Mouse (Mus musculus): ENCODE results near the gene Slc34a1. TPM values are rescaled to one million over a fixed set of nuclear protein-coding genes. Genes with fewer than 3 reads are reported as not detected.

Slc34a1 gene
- polyA plus RNA-seq, 1 experiment from 2014 or later, result 0.22 TPM

GRCm38 (mm10) chr13:55378907-55379580, 18.9 kb upstream of the Slc34a1 start:
- peak overlapping the region; percentile 22; the same call in 1 of the 2 replicates for H3K4me2 ChIP-seq (replicated peaks)
- no peaks in the 10 kb centered on the region for H3K4me1 ChIP-seq

GRCm38 (mm10) chr13:55381790-55382189, 16.2 kb upstream of the Slc34a1 start:
- 70% methylated on average over 3 of the region's 4 CpGs for WGBS
- Histone ChIP-seq H3K4me2 (replicated peaks) (no peak overlapping the region), H3K36me3 (no peaks in the 10 kb centered on the region), H3K4me1 (no peaks in the 10 kb centered on the region), H3K27me3 (replicated peaks) (peaks cover 49% of the 10 kb centered on the region), H3K9me3 (no peaks in the 10 kb centered on the region), H3K4me3 (no peak overlapping the region), H3K9ac (no peak overlapping the region), H3K27ac (no peak overlapping the region)
- no peak for ATAC-seq (ENCODE audit: low FRiP score, low read depth)

More at GRCm38 (mm10) chr13:55378907-55379580, 18.9 kb upstream of the Slc34a1 start:
- no peak overlapping the region for H3K9ac ChIP-seq
- H3K27ac ChIP-seq, result no peak overlapping the region
- H3K4me3 ChIP-seq, result 0 out of 2 replicates have a peak overlapping the region, but pooled peaks have one; percentile 3
- H3K27me3 ChIP-seq (replicated peaks), result peaks cover 57% of the 10 kb centered on the region
- 4% methylated on average over 32 of the region's 32 CpGs for WGBS
- H3K9me3 ChIP-seq, result no peaks in the 10 kb centered on the region
- H3K36me3 ChIP-seq, result no peaks in the 10 kb centered on the region
- ATAC-seq (ENCODE audit: low FRiP score, low read depth), result no peak

DNA sequence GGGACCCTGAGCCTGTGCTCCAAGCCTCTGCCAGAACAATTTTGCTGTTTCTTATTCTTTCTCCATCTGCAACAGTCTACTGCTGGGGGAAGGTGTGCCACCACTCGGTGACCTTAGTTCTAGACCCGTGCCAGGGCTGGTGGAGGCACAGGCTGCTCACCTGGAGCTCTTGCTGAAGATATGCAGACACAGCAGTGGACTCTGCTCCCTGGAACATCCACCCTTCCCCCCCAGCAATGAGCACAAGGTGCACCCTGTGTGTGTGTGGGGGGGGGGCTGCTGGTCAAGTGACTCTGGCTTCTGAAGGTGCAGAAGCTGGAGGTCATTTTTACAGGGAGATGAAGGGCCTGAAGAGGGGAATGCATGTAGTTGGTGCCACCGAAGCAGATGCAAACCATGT, 7.3 kb upstream of the Slc34a1 start:
- Histone ChIP-seq H3K27me3 (replicated peaks) (no peaks in the 10 kb centered on the region), H3K9me3 (no peaks in the 10 kb centered on the region), H3K27ac (no peak overlapping the region), H3K36me3 (no peaks in the 10 kb centered on the region), H3K4me2 (replicated peaks) (no peak overlapping the region), H3K4me3 (no peak overlapping the region), H3K4me1 (no peaks in the 10 kb centered on the region), H3K9ac (no peak overlapping the region)
- no peak for ATAC-seq (ENCODE audit: low FRiP score, low read depth)
- WGBS, result 86% methylated on average over 3 of the region's 3 CpGs

- H3K27me3 ChIP-seq (replicated peaks), result no peaks in the 10 kb centered on the region
- H3K9ac ChIP-seq, result no peak overlapping the region
- WGBS, result 93% methylated on average over 1 of the region's 1 CpGs
- H3K9me3 ChIP-seq, result no peaks in the 10 kb centered on the region
- no peak overlapping the region for H3K4me2 ChIP-seq (replicated peaks)
- no peaks in the 10 kb centered on the region for H3K36me3 ChIP-seq
- no peak overlapping the region for H3K27ac ChIP-seq
- H3K4me1 ChIP-seq, result no peaks in the 10 kb centered on the region
- ATAC-seq (ENCODE audit: low FRiP score, low read depth), result no peak
- H3K4me3 ChIP-seq, result no peak overlapping the region
Observed at GRCm38 (mm10) chr13:55391626-55392029, 6.4 kb upstream of the Slc34a1 start.

DNA sequence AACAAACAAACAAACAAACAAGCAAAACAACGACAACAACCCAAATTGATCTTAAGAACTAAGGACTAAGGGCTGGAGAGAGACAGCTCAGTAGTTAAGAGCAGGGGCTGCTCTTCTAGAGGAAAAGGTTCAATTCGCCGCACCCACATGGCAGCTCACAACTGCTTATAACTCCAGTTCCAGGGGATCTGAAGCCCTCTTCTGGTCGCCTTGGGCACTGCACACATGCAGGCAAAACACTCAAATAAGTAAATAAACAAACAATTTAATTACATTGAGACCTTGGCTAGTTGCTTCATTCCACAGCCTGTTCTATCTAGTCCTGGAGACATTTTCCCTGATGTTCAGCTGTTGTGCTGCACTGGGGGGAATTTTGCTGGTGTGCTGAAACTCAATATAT, 5.1 kb upstream of the Slc34a1 start:
- Histone ChIP-seq H3K9ac (no peak overlapping the region), H3K36me3 (no peaks in the 10 kb centered on the region), H3K27me3 (replicated peaks) (no peaks in the 10 kb centered on the region), H3K4me1 (no peaks in the 10 kb centered on the region), H3K9me3 (no peaks in the 10 kb centered on the region), H3K4me3 (no peak overlapping the region), H3K27ac (no peak overlapping the region), H3K4me2 (replicated peaks) (no peak overlapping the region)
- WGBS, result 72% methylated on average over 4 of the region's 4 CpGs
- no peak for ATAC-seq (ENCODE audit: low FRiP score, low read depth)

GRCm38 (mm10) chr13:55399300-55400038, 1.5 kb downstream of the Slc34a1 start:
- Histone ChIP-seq H3K4me1 (no peaks in the 10 kb centered on the region), H3K9ac (no peak overlapping the region), H3K4me3 (no peak overlapping the region), H3K27me3 (replicated peaks) (0 out of 2 replicates have a peak, but pooled peaks cover 8% of the 10 kb centered on the region), H3K27ac (no peak overlapping the region), H3K36me3 (no peaks in the 10 kb centered on the region), H3K9me3 (no peaks in the 10 kb centered on the region), H3K4me2 (replicated peaks) (no peak overlapping the region)
- no peak for ATAC-seq (ENCODE audit: low FRiP score, low read depth)
- 68% methylated on average over 5 of the region's 5 CpGs for WGBS

DNA sequence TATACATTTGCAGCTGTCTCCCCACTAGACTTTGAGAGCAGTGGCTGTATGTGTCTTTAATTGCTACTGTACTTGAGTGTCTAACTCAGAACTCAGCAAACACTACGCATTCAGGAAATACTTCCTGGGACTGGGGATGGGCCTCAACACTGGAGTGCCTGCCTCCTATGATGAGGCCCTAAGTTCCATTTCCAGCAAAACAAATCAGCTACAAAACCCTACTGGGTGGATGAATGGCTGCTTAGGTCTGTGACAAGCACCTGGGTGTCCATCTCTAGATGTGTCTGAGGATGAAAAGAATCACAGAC, 2.0 kb downstream of the Slc34a1 start:
- H3K9me3 ChIP-seq, result no peaks in the 10 kb centered on the region
- 84% methylated on average over 1 of the region's 1 CpGs for WGBS
- H3K9ac ChIP-seq, result no peak overlapping the region
- H3K27ac ChIP-seq, result no peak overlapping the region
- H3K36me3 ChIP-seq, result no peaks in the 10 kb centered on the region
- H3K27me3 ChIP-seq (replicated peaks), result 0 out of 2 replicates have a peak, but pooled peaks cover 8% of the 10 kb centered on the region
- H3K4me3 ChIP-seq, result no peak overlapping the region
- ATAC-seq (ENCODE audit: low FRiP score, low read depth), result no peak
- H3K4me2 ChIP-seq (replicated peaks), result no peak overlapping the region
- 0 out of 2 replicates have a peak, but pooled peaks cover under 1% of the 10 kb centered on the region for H3K4me1 ChIP-seq

- H3K4me1 ChIP-seq, result peaks cover 10% of the 10 kb centered on the region; the same call in 1 of the 2 replicates
- 69% methylated on average over 7 of the region's 7 CpGs for WGBS
- H3K27me3 ChIP-seq (replicated peaks), result 0 out of 2 replicates have a peak, but pooled peaks cover 8% of the 10 kb centered on the region
- H3K9me3 ChIP-seq, result no peaks in the 10 kb centered on the region
- no peak overlapping the region for H3K9ac ChIP-seq
- H3K4me2 ChIP-seq (replicated peaks), result no peak overlapping the region
- no peaks in the 10 kb centered on the region for H3K36me3 ChIP-seq
- H3K27ac ChIP-seq, result no peak overlapping the region
- H3K4me3 ChIP-seq, result no peak overlapping the region
- peak; percentile 49; the same call in 1 of the 2 replicates for ATAC-seq (ENCODE audit: low FRiP score, low read depth)
Observed at GRCm38 (mm10) chr13:55403266-55403665, 5.3 kb downstream of the Slc34a1 start.

- Histone ChIP-seq H3K36me3 (no peaks in the 10 kb centered on the region), H3K9me3 (no peaks in the 10 kb centered on the region), H3K27me3 (replicated peaks) (0 out of 2 replicates have a peak, but pooled peaks cover 11% of the 10 kb centered on the region), H3K9ac (no peak overlapping the region), H3K4me2 (replicated peaks) (no peak overlapping the region), H3K4me1 (peaks cover 10% of the 10 kb centered on the region; the same call in 1 of the 2 replicates), H3K4me3 (no peak overlapping the region), H3K27ac (0 out of 2 replicates have a peak overlapping the region, but pooled peaks have one; percentile 18)
- ATAC-seq (ENCODE audit: low FRiP score, low read depth), result no peak
- WGBS, result 64% methylated on average over 15 of the region's 15 CpGs
Observed at GRCm38 (mm10) chr13:55403935-55404852, 6.2 kb downstream of the Slc34a1 start.

DNA sequence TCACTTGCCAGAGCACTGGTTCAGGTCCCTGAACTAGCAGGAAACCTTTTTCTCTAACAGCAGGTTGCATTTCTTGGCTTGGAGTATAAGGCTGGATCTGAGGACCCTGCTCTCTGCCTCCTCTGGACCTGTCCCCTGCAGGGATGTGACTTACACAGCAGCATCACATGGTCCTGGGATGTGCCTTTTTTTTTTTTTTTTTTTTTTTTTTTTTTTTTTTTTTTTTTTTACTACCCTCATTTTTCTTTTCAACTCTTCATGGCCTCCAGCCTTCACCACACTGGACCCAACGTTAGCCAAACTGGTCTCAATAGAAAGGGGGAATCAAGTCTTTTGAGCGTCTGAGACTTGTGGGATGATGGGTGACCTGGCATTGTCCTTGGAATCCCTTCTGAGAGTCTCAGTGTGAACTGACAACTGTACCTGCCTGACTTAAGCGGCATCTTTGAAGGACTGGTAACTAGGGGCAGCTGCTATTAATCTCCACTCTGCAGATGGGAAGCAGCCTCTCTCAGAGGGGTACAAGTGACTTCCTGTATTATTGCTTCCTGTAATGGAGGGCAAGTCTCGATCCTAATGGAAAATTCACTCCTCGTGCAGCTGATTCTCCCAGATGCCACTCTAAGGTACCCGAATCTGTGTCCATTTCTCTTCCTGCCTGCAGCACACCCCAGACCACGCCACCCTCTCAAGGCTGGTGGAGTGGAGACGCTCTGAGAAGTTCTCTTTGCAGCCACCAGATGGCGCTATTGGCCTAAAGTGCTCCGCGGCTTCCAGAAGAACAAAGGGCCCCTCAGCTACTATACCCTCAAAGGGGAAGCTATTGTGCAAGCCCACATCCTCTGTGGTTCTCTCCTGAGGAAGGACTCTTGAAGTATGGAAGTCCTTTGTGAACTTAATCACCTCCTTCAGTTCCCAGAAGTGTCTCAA, 7.1 kb downstream of the Slc34a1 start:
- 14% methylated on average over 11 of the region's 11 CpGs for WGBS
- Histone ChIP-seq H3K9ac (no peak overlapping the region; the same call in 1 of the 2 replicates), H3K4me1 (peaks cover 10% of the 10 kb centered on the region; the same call in 1 of the 2 replicates), H3K36me3 (no peaks in the 10 kb centered on the region), H3K4me2 (replicated peaks) (peak overlapping the region; percentile 33; the same call in 1 of the 2 replicates), H3K9me3 (no peaks in the 10 kb centered on the region), H3K4me3 (no peak overlapping the region), H3K27ac (no peak overlapping the region), H3K27me3 (replicated peaks) (0 out of 2 replicates have a peak, but pooled peaks cover 8% of the 10 kb centered on the region)
- ATAC-seq (ENCODE audit: low FRiP score, low read depth), result peak; percentile 90
